Mouse (Mus musculus) myocyte (in vitro differentiated cells): ENCODE data around the gene Krtap9-5.

Source experiments
- CEBPB ChIP-seq: IDR thresholded peaks from 2 replicates; pipeline ENCODE4 v1.6.1; 2011; ENCODE audit warnings: mild to moderate bottlenecking, moderate library complexity; ENCODE audit not compliant: poor library complexity, insufficient read depth, severe bottlenecking
- E2F4 ChIP-seq: IDR thresholded peaks from one replicate; pipeline ENCODE4 v1.6.1; 2011; ENCODE audit warnings: mild to moderate bottlenecking, control low read depth, moderate library complexity; ENCODE audit not compliant: insufficient read depth
- MAX ChIP-seq: IDR thresholded peaks from one replicate; pipeline ENCODE4 v1.6.1; 2011; ENCODE audit warnings: low read depth, mild to moderate bottlenecking, control low read depth
- MYOD1 ChIP-seq, 3 experiments: IDR thresholded peaks; one replicate each; pipeline ENCODE4 v1.6.1; 2011; ENCODE audit warnings: control low read depth in 2 of 3, low read depth in 2 of 3, mild to moderate bottlenecking in 2 of 3, moderate library complexity in 1 of 3; ENCODE audit not compliant: insufficient read length in 2 of 3, control insufficient read depth in 1 of 3
- POLR2A ChIP-seq: IDR thresholded peaks from one replicate; pipeline ENCODE4 v1.6.1; 2011; ENCODE audit warnings: low read depth, mild to moderate bottlenecking, control low read depth, moderate library complexity; ENCODE audit not compliant: insufficient read length
- POLR2AphosphoS2 ChIP-seq: IDR thresholded peaks from one replicate; pipeline ENCODE4 v1.6.1; 2011; ENCODE audit warnings: low read depth, control low read depth; ENCODE audit not compliant: insufficient read length
- REST ChIP-seq: IDR thresholded peaks from one replicate; pipeline ENCODE4 v1.6.1; 2011; ENCODE audit warnings: mild to moderate bottlenecking, control low read depth, moderate library complexity; ENCODE audit not compliant: insufficient read depth, insufficient read length
- SRF ChIP-seq: IDR thresholded peaks from one replicate; pipeline ENCODE4 v1.6.1; 2011; ENCODE audit warnings: low read depth; ENCODE audit not compliant: control insufficient read depth, insufficient read length
- TCF12 ChIP-seq: IDR thresholded peaks from one replicate; pipeline ENCODE4 v1.6.1; 2011; ENCODE audit warnings: mild to moderate bottlenecking, control low read depth; ENCODE audit not compliant: poor library complexity, insufficient read depth, severe bottlenecking
- TCF3 ChIP-seq: IDR thresholded peaks from one replicate; pipeline ENCODE4 v1.6.1; 2011; ENCODE audit warnings: low read depth, control low read depth; ENCODE audit not compliant: insufficient read length
- USF1 ChIP-seq: IDR thresholded peaks from one replicate; pipeline ENCODE4 v1.6.1; 2011; ENCODE audit warnings: low read depth, mild to moderate bottlenecking, control low read depth, moderate library complexity

- no peak for TF ChIP-seq POLR2A
- TF ChIP-seq TCF12: no peak
- TF ChIP-seq REST: no peak
- no peak for TF ChIP-seq USF1
- TF ChIP-seq CEBPB: no peak
- no peak for TF ChIP-seq E2F4
- TF ChIP-seq POLR2AphosphoS2: no peak
- no peak for TF ChIP-seq MYOD1 (IDR thresholded peaks at IDR 0.05; ENCODE audit: control insufficient read depth in 1 of 3, insufficient read length in 2 of 3, low read depth in 2 of 3)
- no peak for TF ChIP-seq SRF
- no peak for TF ChIP-seq MAX
- no peak for TF ChIP-seq TCF3
These were observed 50.8 kb downstream of the Krtap9-5 start for GRCm38 (mm10) chr11:99999091-99999490.
